Mouse (Mus musculus): Measurements from ENCODE around the gene Nsg1. TPM values are rescaled to one million over a fixed set of nuclear protein-coding genes. Genes with fewer than 3 reads are reported as not detected.

Gene Nsg1
- total RNA-seq, 4 experiments from 2014 or later: 431 to 543 (median 480) TPM

Other genes starting within 250 kb of the Nsg1 start
- gene Stx18, start 121.2 kb downstream of the Nsg1 start, total RNA-seq (2022): 10 to 100 TPM; 33.7 to 39.7 (median 34.8) TPM
- 10 to 100 TPM; 16.7 to 22.0 (median 20.8) TPM for gene Zbtb49, start 60.5 kb upstream of the Nsg1 start, total RNA-seq (2022)
- gene Lyar, start 60.6 kb upstream of the Nsg1 start, total RNA-seq (2022): 10 to 100 TPM in 3 of 4 experiments, 1 to 10 TPM in 1; 8.1 to 15.0 (median 11.0) TPM
- gene Tmem128, start 100.3 kb upstream of the Nsg1 start, total RNA-seq (2022): 10 to 100 TPM; 29.3 to 31.0 (median 29.8) TPM
- gene Otop1, start 116.1 kb upstream of the Nsg1 start, total RNA-seq (2022): not detected
- gene Drd5, start 159.5 kb upstream of the Nsg1 start, total RNA-seq (2022): 1 to 10 TPM; 2.0 to 2.9 (median 2.6) TPM